Mouse (Mus musculus) CD8-positive naive resting alpha-beta T cell, adult 57 days (primary cell): ENCODE results near the gene Atp10b. TPM values are rescaled to one million over a fixed set of nuclear protein-coding genes. Genes with fewer than 3 reads are reported as not detected.

Experiments
- total RNA-seq: library from RNA; stranded (reverse); gene quantifications from one replicate; pipeline ENCODE4 v1.2.4, GENCODE M21; 2023

Gene Atp10b
- total RNA-seq: not detected

GRCm38 (mm10) chr11:43149577-43149976 lies at the start of gene Atp10b:
Gene Atp10b (plus strand): TSS chr11:43149877.

Other genes starting within 250 kb of the Atp10b start
- not detected for gene Gm9972, start 114.1 kb upstream of the Atp10b start, total RNA-seq